Mouse (Mus musculus): ENCODE results near the gene Abhd16b. TPM values are rescaled to one million over a fixed set of nuclear protein-coding genes. Genes with fewer than 3 reads are reported as not detected.

The Abhd16b gene
- polyA plus RNA-seq, 1 experiment: not detected

- Histone ChIP-seq H3ac (ENCODE audit: control insufficient read depth, insufficient read length, low read depth) (no peak overlapping the region), H3K27me3 (ENCODE audit: control insufficient read depth, insufficient read depth, insufficient read length) (peaks cover 9% of the 10 kb centered on the region), H3K4me3 (ENCODE audit: insufficient read depth, poor library complexity, severe bottlenecking) (no peak overlapping the region), H3K79me3 (ENCODE audit: low read depth) (no peaks in the 10 kb centered on the region), H3K36me3 (ENCODE audit: control insufficient read depth, insufficient read depth) (no peaks in the 10 kb centered on the region), H3K79me2 (ENCODE audit: control insufficient read depth, insufficient read depth) (no peaks in the 10 kb centered on the region)
- no peak for TF ChIP-seq MYOG (IDR thresholded peaks at IDR 0.05; ENCODE audit: control insufficient read depth, extremely low read depth, insufficient read length)
- no peak for TF ChIP-seq MAX (IDR thresholded peaks at IDR 0.05)
- TF ChIP-seq FOSL1 (IDR thresholded peaks at IDR 0.05; ENCODE audit: insufficient read depth, low read length, poor library complexity, severe bottlenecking): no peak
- TF ChIP-seq CTCF (IDR thresholded peaks at IDR 0.05; ENCODE audit: control insufficient read depth, insufficient read depth, insufficient read length): no peak
- TF ChIP-seq CEBPB (IDR thresholded peaks at IDR 0.05; ENCODE audit: low read depth): no peak
- no peak for TF ChIP-seq MYOD1 (IDR thresholded peaks at IDR 0.05; ENCODE audit: control insufficient read depth, insufficient read length, low read depth)
- no peak for TF ChIP-seq USF1 (IDR thresholded peaks at IDR 0.05; ENCODE audit: low read depth)
These were observed 9.9 kb upstream of the Abhd16b start for GRCm38 (mm10) chr2:181483120-181483519.

GRCm38 (mm10) chr2:181483562-181484318 is 9.3 kb upstream of the Abhd16b start:
- H3K79me3 ChIP-seq (ENCODE audit: low read depth): no peaks in the 10 kb centered on the region
- H3K4me3 ChIP-seq (ENCODE audit: insufficient read depth, poor library complexity, severe bottlenecking): no peak overlapping the region
- H3K79me2 ChIP-seq (ENCODE audit: control insufficient read depth, insufficient read depth): no peaks in the 10 kb centered on the region
- no peaks in the 10 kb centered on the region for H3K36me3 ChIP-seq (ENCODE audit: control insufficient read depth, insufficient read depth)
- no peak for TF ChIP-seq USF1 (IDR thresholded peaks at IDR 0.05; ENCODE audit: low read depth)
- no peak for TF ChIP-seq FOSL1 (IDR thresholded peaks at IDR 0.05; ENCODE audit: insufficient read depth, low read length, poor library complexity, severe bottlenecking)
- no peak for TF ChIP-seq CTCF (IDR thresholded peaks at IDR 0.05; ENCODE audit: control insufficient read depth, insufficient read depth, insufficient read length)
- no peak for TF ChIP-seq CEBPB (IDR thresholded peaks at IDR 0.05; ENCODE audit: low read depth)
- no peak for TF ChIP-seq MAX (IDR thresholded peaks at IDR 0.05)
- no peak for TF ChIP-seq MYOD1 (IDR thresholded peaks at IDR 0.05; ENCODE audit: control insufficient read depth, insufficient read length, low read depth)
- TF ChIP-seq MYOG (IDR thresholded peaks at IDR 0.05; ENCODE audit: control insufficient read depth, extremely low read depth, insufficient read length): no peak
- peaks cover 9% of the 10 kb centered on the region for H3K27me3 ChIP-seq (ENCODE audit: control insufficient read depth, insufficient read depth, insufficient read length)
- no peak overlapping the region for H3ac ChIP-seq (ENCODE audit: control insufficient read depth, insufficient read length, low read depth)

GRCm38 (mm10) chr2:181484456-181485233 is 8.4 kb upstream of the Abhd16b start:
- no peaks in the 10 kb centered on the region for H3K79me3 ChIP-seq (ENCODE audit: low read depth)
- peaks cover 9% of the 10 kb centered on the region for H3K27me3 ChIP-seq (ENCODE audit: control insufficient read depth, insufficient read depth, insufficient read length)
- TF ChIP-seq FOSL1 (IDR thresholded peaks at IDR 0.05; ENCODE audit: insufficient read depth, low read length, poor library complexity, severe bottlenecking) (no peak), MYOD1 (IDR thresholded peaks at IDR 0.05; ENCODE audit: control insufficient read depth, insufficient read length, low read depth) (no peak), CEBPB (IDR thresholded peaks at IDR 0.05; ENCODE audit: low read depth) (no peak), CTCF (IDR thresholded peaks at IDR 0.05; ENCODE audit: control insufficient read depth, insufficient read depth, insufficient read length) (no peak), MYOG (IDR thresholded peaks at IDR 0.05; ENCODE audit: control insufficient read depth, extremely low read depth, insufficient read length) (no peak), MAX (IDR thresholded peaks at IDR 0.05) (no peak), USF1 (IDR thresholded peaks at IDR 0.05; ENCODE audit: low read depth) (no peak)
- no peaks in the 10 kb centered on the region for H3K79me2 ChIP-seq (ENCODE audit: control insufficient read depth, insufficient read depth)
- H3ac ChIP-seq (ENCODE audit: control insufficient read depth, insufficient read length, low read depth): no peak overlapping the region
- H3K4me3 ChIP-seq (ENCODE audit: insufficient read depth, poor library complexity, severe bottlenecking): no peak overlapping the region
- no peaks in the 10 kb centered on the region for H3K36me3 ChIP-seq (ENCODE audit: control insufficient read depth, insufficient read depth)

- Histone ChIP-seq H3K27me3 (ENCODE audit: control insufficient read depth, insufficient read depth, insufficient read length) (peaks cover 9% of the 10 kb centered on the region), H3K79me2 (ENCODE audit: control insufficient read depth, insufficient read depth) (no peaks in the 10 kb centered on the region), H3ac (ENCODE audit: control insufficient read depth, insufficient read length, low read depth) (no peak overlapping the region), H3K79me3 (ENCODE audit: low read depth) (no peaks in the 10 kb centered on the region), H3K4me3 (ENCODE audit: insufficient read depth, poor library complexity, severe bottlenecking) (no peak overlapping the region), H3K36me3 (ENCODE audit: control insufficient read depth, insufficient read depth) (no peaks in the 10 kb centered on the region)
- TF ChIP-seq USF1 (IDR thresholded peaks at IDR 0.05; ENCODE audit: low read depth) (no peak), FOSL1 (IDR thresholded peaks at IDR 0.05; ENCODE audit: insufficient read depth, low read length, poor library complexity, severe bottlenecking) (no peak), MYOD1 (IDR thresholded peaks at IDR 0.05; ENCODE audit: control insufficient read depth, insufficient read length, low read depth) (no peak), CTCF (IDR thresholded peaks at IDR 0.05; ENCODE audit: control insufficient read depth, insufficient read depth, insufficient read length) (no peak)
These were observed 7.3 kb upstream of the Abhd16b start for GRCm38 (mm10) chr2:181485741-181486140.

GRCm38 (mm10) chr2:181487338-181488277 is 5.4 kb upstream of the Abhd16b start:
- Histone ChIP-seq H3K79me3 (ENCODE audit: low read depth) (no peaks in the 10 kb centered on the region), H3K4me3 (ENCODE audit: insufficient read depth, poor library complexity, severe bottlenecking) (no peak overlapping the region), H3K27me3 (ENCODE audit: control insufficient read depth, insufficient read depth, insufficient read length) (peaks cover 12% of the 10 kb centered on the region), H3ac (ENCODE audit: control insufficient read depth, insufficient read length, low read depth) (no peak overlapping the region), H3K36me3 (ENCODE audit: control insufficient read depth, insufficient read depth) (no peaks in the 10 kb centered on the region), H3K79me2 (ENCODE audit: control insufficient read depth, insufficient read depth) (no peaks in the 10 kb centered on the region)
- TF ChIP-seq CTCF (IDR thresholded peaks at IDR 0.05; ENCODE audit: control insufficient read depth, insufficient read depth, insufficient read length) (no peak), MYOG (IDR thresholded peaks at IDR 0.05; ENCODE audit: control insufficient read depth, extremely low read depth, insufficient read length) (no peak), USF1 (IDR thresholded peaks at IDR 0.05; ENCODE audit: low read depth) (no peak)
